Mouse (Mus musculus) common myeloid progenitor, adult 5-6 weeks (primary cell): ENCODE results near the gene Olfr221. TPM values are rescaled to one million over a fixed set of nuclear protein-coding genes. Genes with fewer than 3 reads are reported as not detected.

Experiments used
- total RNA-seq: library from RNA; stranded (forward); fragments of 200-1000, 187-1606 nt; gene quantifications from 2 replicates; pipeline ENCODE4 v1.2.3, GENCODE M21; 2017

Gene Olfr221
- total RNA-seq, 1 experiment from 2014 or later, result not detected

Other genes starting within 250 kb of the Olfr221 start
- not detected in 2 replicates for gene AY358078, start 242.4 kb downstream of the Olfr221 start, total RNA-seq
- 0.55 and 3.3 TPM in 2 replicates for gene Ear6, start 188.8 kb downstream of the Olfr221 start, total RNA-seq
- gene Mettl17, start 157.6 kb downstream of the Olfr221 start, total RNA-seq, result 6.7 and 11.5 TPM in 2 replicates
- 0.49 TPM in 1 of 2 replicates, not detected in the other for gene Slc39a2, start 149.6 kb downstream of the Olfr221 start, total RNA-seq
- gene Ndrg2, start 128.3 kb downstream of the Olfr221 start, total RNA-seq, result 2.8 and 14.6 TPM in 2 replicates
- not detected in 2 replicates for gene Tppp2, start 124.0 kb downstream of the Olfr221 start, total RNA-seq
- gene Rnase13, start 119.7 kb downstream of the Olfr221 start, total RNA-seq, result not detected in 2 replicates
- 27.5 and 32.4 TPM in 2 replicates for gene Arhgef40, start 57.7 kb downstream of the Olfr221 start, total RNA-seq
- gene Tmem253, start 26.8 kb downstream of the Olfr221 start, total RNA-seq, result not detected in 2 replicates
- gene Zfp219, start 21.7 kb downstream of the Olfr221 start, total RNA-seq, result 9.8 and 14.0 TPM in 2 replicates
- 700 and 803 TPM in 2 replicates for gene Hnrnpc, start 61.6 kb upstream of the Olfr221 start, total RNA-seq
- gene Rpgrip1, start 68.2 kb upstream of the Olfr221 start, total RNA-seq, result 17.0 and 17.2 TPM in 2 replicates
- gene Supt16, start 155.0 kb upstream of the Olfr221 start, total RNA-seq, result 251 and 267 TPM in 2 replicates
- 78.3 and 103 TPM in 2 replicates for gene Chd8, start 215.3 kb upstream of the Olfr221 start, total RNA-seq
- gene Tox4, start 236.7 kb upstream of the Olfr221 start, total RNA-seq, result 42.2 and 42.7 TPM in 2 replicates
- 9.9 and 11.4 TPM in 2 replicates for gene Rab2b, start 237.1 kb upstream of the Olfr221 start, total RNA-seq